In genomic region chr4:120248800-120249261, GRCm38 (mm10) we compare ENCODE assay signal across 8 mouse cellular contexts. TPM values are rescaled to one million over a fixed set of nuclear protein-coding genes. Genes with fewer than 3 reads are reported as not detected.
DNase-seq lines count a peak whose midpoint lies in the region; ATAC-seq and TF ChIP-seq lines count a peak whose summit lies in the region.

No protein-coding gene starts in this region.

- H3K36me3 ChIP-seq in embryonic facial prominence, embryonic 11.5 days (replicated peaks; ENCODE audit: control insufficient read depth, insufficient read depth, low read depth, low read length), result no peaks in the 10 kb centered on the region
- H3K36me3 ChIP-seq in midbrain, postnatal 0 days (ENCODE audit: insufficient read depth, low read length), result no peaks in the 10 kb centered on the region

- no peak overlapping the region for H3K4me2 ChIP-seq in embryonic facial prominence, embryonic 11.5 days (ENCODE audit: low read depth, low read length)
- no peak overlapping the region for H3K4me2 ChIP-seq in midbrain, postnatal 0 days (ENCODE audit: low read depth, low read length, poor library complexity, severe bottlenecking)

- peak; percentile 74 for DNase-seq in adrenal gland, postnatal 25 days
- peak; percentile 55 for DNase-seq in embryonic facial prominence, embryonic 11.5 days (ENCODE audit: low spot score)
- peak; percentile 63 to 85 for DNase-seq in gastrocnemius, postnatal 4 days (ENCODE audit: low spot score in 2 of 2)
- peak; percentile 43 for DNase-seq in kidney, adult 11 months
- peak; percentile 46 to 56 for DNase-seq in left cerebral cortex, postnatal 36 days (ENCODE audit: low spot score in 2 of 2)
- peak; percentile 92 for DNase-seq in midbrain, postnatal 0 days (ENCODE audit: low spot score)
- DNase-seq in spleen, adult 12 weeks (ENCODE audit: low spot score), result no peak
- no peak for DNase-seq in thymus, postnatal 14 days

- H3K27ac ChIP-seq in embryonic facial prominence, embryonic 11.5 days (replicated peaks; ENCODE audit: low read depth, low read length), result no peak overlapping the region
- H3K27ac ChIP-seq in midbrain, postnatal 0 days (ENCODE audit: low read depth, low read length), result no peak overlapping the region

- no peaks in the 10 kb centered on the region for H3K27me3 ChIP-seq in embryonic facial prominence, embryonic 11.5 days (ENCODE audit: control insufficient read depth, insufficient read depth, low read length)
- no peaks in the 10 kb centered on the region for H3K27me3 ChIP-seq in midbrain, postnatal 0 days (ENCODE audit: insufficient read depth, low read length)

- no peak for TF ChIP-seq CTCF in midbrain, postnatal 0 days (IDR thresholded peaks at IDR 0.05)

- no peak overlapping the region for H3K4me3 ChIP-seq in embryonic facial prominence, embryonic 11.5 days (ENCODE audit: low read depth, low read length)
- H3K4me3 ChIP-seq in midbrain, postnatal 0 days (ENCODE audit: low read depth, low read length), result no peak overlapping the region

- no peaks in the 10 kb centered on the region for H3K9me3 ChIP-seq in embryonic facial prominence, embryonic 11.5 days (replicated peaks; ENCODE audit: control insufficient read depth, low read length)
- H3K9me3 ChIP-seq in midbrain, postnatal 0 days (ENCODE audit: low read length), result no peaks in the 10 kb centered on the region

- H3K4me1 ChIP-seq in embryonic facial prominence, embryonic 11.5 days (ENCODE audit: control insufficient read depth, insufficient read depth, low read length), result peaks cover 14% of the 10 kb centered on the region
- H3K4me1 ChIP-seq in midbrain, postnatal 0 days (ENCODE audit: insufficient read depth, low read length), result peaks cover 18% of the 10 kb centered on the region

- peak; percentile 14; the same call in 1 of the 2 replicates for ATAC-seq in embryonic facial prominence, embryonic 11.5 days (replicated peaks; ENCODE audit: insufficient number of reproducible peaks, low FRiP score, low TSS enrichment, low read depth)
- ATAC-seq in midbrain, postnatal 0 days (ENCODE audit: low FRiP score), result peak; percentile 59

- intact Hi-C loops in left cerebral cortex, postnatal 36 days (cut with DNase I), result loop anchor here (5.0 kb wide), 1 partner anchor 38 kb away; the partner anchor contains the start of gene Foxo6

- peak overlapping the region; percentile 3; the same call in 1 of the 2 replicates for H3K9ac ChIP-seq in embryonic facial prominence, embryonic 11.5 days (replicated peaks; ENCODE audit: low read length)
- H3K9ac ChIP-seq in midbrain, postnatal 0 days (replicated peaks; ENCODE audit: low read length, poor library complexity, severe bottlenecking), result no peak overlapping the region

- 3% methylated on average over 8 of the region's 8 CpGs for WGBS in embryonic facial prominence, embryonic 11.5 days
- 14% methylated on average over 7 of the region's 8 CpGs for WGBS in midbrain, postnatal 0 days

RNA-seq across cellular contexts. Expression of gene Foxo6, which starts 38.3 kb away (rescaled TPM):
- 0.71 and 1.9 TPM in 2 replicates for total RNA-seq in adrenal gland, postnatal 25 days (2021)
- 0.69 and 0.79 TPM in 2 replicates for polyA plus RNA-seq in embryonic facial prominence, embryonic 11.5 days (2014; fragmentation: Nextera tagmentation; extraction: Ambion mirVana)
- total RNA-seq in gastrocnemius, postnatal 4 days (2021), result 10 to 100 TPM in 1 of 2 experiments, 1 to 10 TPM in 1; 8.8 to 10.2 TPM
- 10 to 100 TPM; 12.4 to 15.8 TPM for total RNA-seq in left cerebral cortex, postnatal 36 days (2021)
- 29.0 and 34.2 TPM in 2 replicates for total RNA-seq in midbrain, postnatal 0 days (2014; rRNA removed)
- polyA plus RNA-seq in midbrain, postnatal 0 days (2015; fragmentation: Nextera tagmentation; extraction: Ambion mirVana), result 1.7 TPM in 2 replicates

Comparison
In these comparisons a context has a peak if more than half of its experiments do, and no peak if none do; other contexts are left out.
1. DNase-seq: peak in adrenal gland, postnatal 25 days (single experiment), embryonic facial prominence, embryonic 11.5 days (single experiment), gastrocnemius, postnatal 4 days (2 of 2), kidney, adult 11 months (single experiment), left cerebral cortex, postnatal 36 days (2 of 2) and midbrain, postnatal 0 days (single experiment); none in spleen, adult 12 weeks (single experiment) and thymus, postnatal 14 days (single experiment).